Mouse (Mus musculus): ENCODE data around the gene Mcf2l. TPM values are rescaled to one million over a fixed set of nuclear protein-coding genes. Genes with fewer than 3 reads are reported as not detected.

Mcf2l gene
- polyA plus RNA-seq (2012; ENCODE audit: insufficient read depth, insufficient read length, low replicate concordance, missing spikeins): 245 and 415 TPM in 2 replicates

DNA sequence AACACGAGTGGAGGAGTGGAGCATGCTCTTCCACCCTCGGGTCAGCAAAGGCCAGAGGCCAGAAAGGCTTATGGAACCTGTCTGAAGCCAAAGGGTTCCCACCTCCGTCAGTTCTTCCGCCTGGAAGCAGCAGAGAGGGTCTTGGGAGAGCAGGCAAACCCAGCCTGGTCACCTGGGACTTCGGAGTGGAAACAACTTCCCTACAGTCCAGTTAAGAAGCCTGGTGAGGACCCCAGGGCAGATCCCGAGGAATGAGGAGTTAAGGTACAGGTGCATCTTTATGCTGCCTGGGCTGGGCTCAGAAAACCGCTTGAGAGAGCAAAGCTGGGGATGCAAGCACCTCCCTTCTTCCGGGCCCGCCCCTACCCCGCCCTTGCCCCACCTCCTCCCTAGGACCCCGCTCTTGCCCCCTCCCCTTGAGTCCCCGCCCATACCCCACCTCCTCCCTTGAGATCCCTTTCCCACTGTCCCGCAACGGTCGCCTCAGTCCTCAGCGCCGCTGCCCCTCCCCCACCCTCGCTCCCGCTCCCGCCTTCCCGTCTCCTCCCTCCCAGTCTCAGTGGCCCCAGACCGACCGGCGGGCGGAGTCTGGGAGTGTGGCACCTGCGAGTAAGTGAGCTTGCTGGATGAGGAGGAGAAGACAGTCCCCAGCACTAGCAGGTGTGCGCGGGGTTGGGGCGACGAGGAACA is at the start of gene Mcf2l:
Gene Mcf2l (plus strand): TSS at position 450 of the 690 bp plus-strand sequence.
- peak within 1 kb of the TSS; percentile 56 for H3K4me3 ChIP-seq (ENCODE audit: insufficient read depth, low read depth, low read length)
- no peak within 1 kb of the TSS for H3K27ac ChIP-seq (ENCODE audit: insufficient read depth, low read depth, low read length)
- TF ChIP-seq POLR2A (IDR thresholded peaks at IDR 0.05; ENCODE audit: insufficient read depth, low read depth, low read length) (no peak), CTCF (IDR thresholded peaks at IDR 0.05; ENCODE audit: insufficient read depth, low read depth, low read length) (no peak)
- 1% methylated on average over 30 of the region's 30 CpGs for WGBS
- H3K4me1 ChIP-seq (ENCODE audit: control insufficient read depth, insufficient read depth, low read length): peaks cover 9% of the 10 kb centered on the region

DNA sequence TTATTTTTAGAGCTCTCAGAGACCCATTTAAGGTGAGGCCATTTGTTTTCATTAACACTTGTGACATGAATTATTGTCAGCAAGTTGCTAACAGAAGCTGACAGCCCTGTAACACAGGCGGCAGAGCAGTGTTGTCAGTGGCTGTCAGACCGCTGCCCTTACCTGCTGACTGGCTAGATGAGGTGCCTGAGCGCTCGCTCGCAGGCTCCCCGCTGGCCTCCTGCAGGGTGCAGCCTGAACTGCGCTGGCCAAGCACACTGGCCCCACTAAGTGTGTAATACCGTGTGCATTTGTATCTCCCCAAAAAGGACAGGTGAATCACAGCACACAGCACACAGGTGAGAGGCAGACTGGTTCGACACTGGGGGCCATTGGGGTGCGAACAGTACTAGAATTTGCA is 49.0 kb upstream of the Mcf2l start:
- TF ChIP-seq CTCF (IDR thresholded peaks at IDR 0.05; ENCODE audit: insufficient read depth, low read depth, low read length) (no peak), POLR2A (IDR thresholded peaks at IDR 0.05; ENCODE audit: insufficient read depth, low read depth, low read length) (no peak)
- Histone ChIP-seq H3K4me1 (ENCODE audit: control insufficient read depth, insufficient read depth, low read length) (no peaks in the 10 kb centered on the region), H3K27ac (ENCODE audit: insufficient read depth, low read depth, low read length) (no peak overlapping the region), H3K4me3 (ENCODE audit: insufficient read depth, low read depth, low read length) (no peak overlapping the region)
- WGBS: 76% methylated on average over 10 of the region's 10 CpGs

DNA sequence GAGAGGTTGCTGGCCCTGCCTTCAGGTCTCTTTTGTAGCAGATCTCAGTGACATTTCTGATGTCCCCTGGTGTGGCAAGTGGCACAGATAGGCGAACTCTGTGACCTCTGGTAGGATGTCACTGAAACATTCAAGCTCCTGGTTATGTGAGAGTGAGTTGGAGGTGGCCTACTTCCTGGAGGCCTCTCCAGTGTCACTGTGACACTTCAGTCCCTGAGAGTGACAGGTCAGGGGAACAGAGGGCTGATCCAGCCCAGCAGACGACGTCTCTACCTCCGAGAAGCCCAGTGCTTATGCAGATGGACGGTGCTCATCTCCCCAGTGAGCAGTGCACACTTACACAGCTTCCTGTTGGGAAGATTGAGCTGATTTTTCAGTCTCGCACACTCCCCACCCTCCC is 48.4 kb upstream of the Mcf2l start:
- TF ChIP-seq POLR2A (IDR thresholded peaks at IDR 0.05; ENCODE audit: insufficient read depth, low read depth, low read length) (no peak), CTCF (IDR thresholded peaks at IDR 0.05; ENCODE audit: insufficient read depth, low read depth, low read length) (no peak)
- no peak overlapping the region for H3K4me3 ChIP-seq (ENCODE audit: insufficient read depth, low read depth, low read length)
- 87% methylated on average over 6 of the region's 6 CpGs for WGBS
- no peak overlapping the region for H3K27ac ChIP-seq (ENCODE audit: insufficient read depth, low read depth, low read length)
- H3K4me1 ChIP-seq (ENCODE audit: control insufficient read depth, insufficient read depth, low read length): no peaks in the 10 kb centered on the region

DNA sequence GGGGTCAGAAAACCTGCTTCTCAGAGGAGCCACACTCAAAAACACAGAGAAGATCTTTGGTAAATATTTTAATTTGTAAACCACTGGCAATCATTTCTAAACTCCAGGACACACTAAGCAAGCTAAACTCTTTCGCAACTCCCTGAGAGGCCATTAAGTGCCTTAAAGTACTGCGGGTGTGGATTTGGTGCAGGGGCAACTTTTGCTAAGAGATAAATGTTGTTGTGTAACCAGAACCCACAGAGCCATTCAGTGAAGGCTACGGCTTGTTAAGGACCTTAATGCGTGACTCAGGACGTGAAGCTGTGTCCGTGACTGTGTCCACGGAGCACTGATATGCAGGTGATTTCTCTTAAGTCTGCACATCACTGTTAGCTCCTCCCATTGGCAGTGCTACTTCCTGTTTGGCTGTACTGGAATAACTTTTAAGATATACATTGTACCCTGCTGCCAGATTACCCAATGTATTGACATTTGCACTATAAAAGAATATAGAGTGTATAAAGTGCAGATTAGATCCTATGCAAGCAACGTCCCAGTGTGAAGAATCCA is 47.8 kb upstream of the Mcf2l start:
- no peak overlapping the region for H3K27ac ChIP-seq (ENCODE audit: insufficient read depth, low read depth, low read length)
- no peak overlapping the region for H3K4me3 ChIP-seq (ENCODE audit: insufficient read depth, low read depth, low read length)
- no peaks in the 10 kb centered on the region for H3K4me1 ChIP-seq (ENCODE audit: control insufficient read depth, insufficient read depth, low read length)
- TF ChIP-seq POLR2A (IDR thresholded peaks at IDR 0.05; ENCODE audit: insufficient read depth, low read depth, low read length): no peak
- no peak for TF ChIP-seq CTCF (IDR thresholded peaks at IDR 0.05; ENCODE audit: insufficient read depth, low read depth, low read length)
- WGBS: 94% methylated on average over 8 of the region's 8 CpGs

DNA sequence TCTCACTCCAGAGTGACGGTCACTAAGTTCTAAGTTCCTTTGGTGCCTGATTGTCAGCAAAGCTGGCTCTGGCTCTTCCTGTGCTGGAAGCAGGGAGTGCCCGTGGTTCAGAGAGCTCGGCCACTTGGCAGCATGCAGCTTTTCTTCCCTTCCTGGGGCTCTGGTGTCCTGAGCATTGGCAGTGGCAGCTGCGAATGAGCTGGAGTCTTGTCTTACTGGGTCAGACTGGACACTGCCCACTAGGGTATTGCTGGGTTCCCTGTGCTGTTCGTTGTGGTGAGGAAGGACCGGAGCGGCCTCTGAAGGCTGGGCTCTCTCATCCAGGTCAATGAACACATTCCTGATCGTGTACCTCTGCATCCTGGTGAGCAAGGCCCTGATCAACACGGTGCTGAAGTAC is 46.5 kb upstream of the Mcf2l start:
- H3K4me1 ChIP-seq (ENCODE audit: control insufficient read depth, insufficient read depth, low read length): peaks cover 5% of the 10 kb centered on the region
- H3K4me3 ChIP-seq (ENCODE audit: insufficient read depth, low read depth, low read length): no peak overlapping the region
- H3K27ac ChIP-seq (ENCODE audit: insufficient read depth, low read depth, low read length): no peak overlapping the region
- no peak for TF ChIP-seq POLR2A (IDR thresholded peaks at IDR 0.05; ENCODE audit: insufficient read depth, low read depth, low read length)
- TF ChIP-seq CTCF (IDR thresholded peaks at IDR 0.05; ENCODE audit: insufficient read depth, low read depth, low read length): no peak
- 93% methylated on average over 9 of the region's 9 CpGs for WGBS

DNA sequence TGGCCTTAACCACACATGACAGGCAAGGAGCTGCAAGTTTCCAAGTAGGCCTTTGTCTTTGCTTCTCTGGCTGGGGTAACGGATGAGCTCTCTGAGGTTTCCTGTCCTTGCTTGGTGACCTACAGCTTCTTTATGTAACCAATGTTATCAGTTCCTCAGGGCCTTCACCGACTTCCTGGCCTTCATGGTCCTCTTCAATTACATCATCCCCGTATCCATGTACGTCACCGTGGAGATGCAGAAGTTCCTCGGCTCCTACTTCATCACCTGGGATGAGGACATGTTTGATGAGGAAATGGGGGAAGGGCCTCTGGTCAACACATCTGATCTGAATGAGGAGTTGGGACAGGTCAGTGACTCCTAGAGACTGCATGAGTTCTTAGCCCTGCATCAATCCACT is 45.3 kb upstream of the Mcf2l start:
- no peak overlapping the region for H3K4me3 ChIP-seq (ENCODE audit: insufficient read depth, low read depth, low read length)
- H3K4me1 ChIP-seq (ENCODE audit: control insufficient read depth, insufficient read depth, low read length): peaks cover 10% of the 10 kb centered on the region
- H3K27ac ChIP-seq (ENCODE audit: insufficient read depth, low read depth, low read length): no peak overlapping the region
- 90% methylated on average over 6 of the region's 6 CpGs for WGBS
- no peak for TF ChIP-seq POLR2A (IDR thresholded peaks at IDR 0.05; ENCODE audit: insufficient read depth, low read depth, low read length)
- no peak for TF ChIP-seq CTCF (IDR thresholded peaks at IDR 0.05; ENCODE audit: insufficient read depth, low read depth, low read length)

DNA sequence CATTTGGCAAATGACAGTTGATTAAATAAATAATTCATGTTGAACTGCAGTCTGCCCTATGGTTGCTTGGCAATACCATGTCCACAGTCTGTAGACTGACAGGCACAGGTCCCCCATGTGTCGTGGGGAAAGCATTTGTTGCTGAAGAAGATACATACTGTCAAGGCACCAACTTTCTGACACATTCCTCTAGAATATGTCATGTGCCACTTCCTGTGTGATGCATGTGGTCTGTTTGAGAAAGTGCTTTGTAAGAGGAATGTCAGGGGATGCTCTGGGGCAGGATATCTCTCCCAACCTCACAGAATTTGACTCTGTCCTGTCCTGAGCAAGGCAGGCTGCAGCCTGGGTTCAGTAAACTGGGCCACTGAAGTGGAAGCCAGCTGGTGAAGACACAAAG is 44.2 kb upstream of the Mcf2l start:
- H3K27ac ChIP-seq (ENCODE audit: insufficient read depth, low read depth, low read length): no peak overlapping the region
- H3K4me3 ChIP-seq (ENCODE audit: insufficient read depth, low read depth, low read length): no peak overlapping the region
- TF ChIP-seq CTCF (IDR thresholded peaks at IDR 0.05; ENCODE audit: insufficient read depth, low read depth, low read length) (no peak), POLR2A (IDR thresholded peaks at IDR 0.05; ENCODE audit: insufficient read depth, low read depth, low read length) (no peak)
- WGBS: 81% methylated on average over 1 of the region's 1 CpGs
- peaks cover 10% of the 10 kb centered on the region for H3K4me1 ChIP-seq (ENCODE audit: control insufficient read depth, insufficient read depth, low read length)

DNA sequence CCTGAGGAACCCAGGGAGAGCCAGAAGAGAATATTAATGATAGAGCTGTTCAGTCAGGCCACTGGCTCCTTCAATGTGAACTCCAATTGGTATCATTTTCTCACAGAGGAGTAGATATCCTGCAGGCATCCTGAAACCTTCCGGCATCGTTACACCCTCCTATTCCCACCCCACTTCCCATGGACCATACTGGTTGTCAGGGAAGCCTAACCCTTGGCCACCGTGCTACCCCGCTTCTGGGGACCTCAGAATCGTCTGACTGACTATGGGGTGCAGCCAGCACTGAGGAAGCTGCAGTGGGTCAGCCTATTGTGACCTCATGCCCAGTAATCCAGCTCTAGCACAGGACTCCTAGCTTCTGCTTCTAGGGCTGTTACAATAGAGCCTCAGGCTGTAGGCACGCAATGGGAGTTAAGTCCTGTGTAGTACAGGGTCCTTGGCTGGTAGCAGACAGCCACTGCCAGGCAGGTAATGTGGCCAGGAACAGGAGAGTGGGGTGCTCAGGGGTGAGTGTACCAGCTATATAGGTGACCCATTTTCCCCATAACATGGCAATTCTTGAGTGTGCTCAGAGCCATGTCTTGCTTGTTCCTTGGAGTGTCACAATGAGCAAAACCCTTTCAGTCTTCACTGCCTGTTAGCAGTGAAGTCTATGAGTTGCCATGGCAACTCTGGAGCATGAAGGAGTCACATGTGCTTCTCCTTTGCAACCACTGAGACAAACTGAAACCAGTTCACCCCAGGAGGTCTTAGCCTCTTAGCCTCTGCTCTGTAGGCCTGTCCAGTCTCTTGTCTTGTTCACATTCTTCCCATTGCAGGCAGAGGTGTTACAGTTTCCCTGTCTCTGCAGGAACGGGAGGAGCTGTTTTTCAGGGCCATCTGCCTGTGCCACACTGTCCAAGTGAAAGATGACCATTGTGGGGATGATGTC is 41.7 kb upstream of the Mcf2l start:
- Histone ChIP-seq H3K27ac (ENCODE audit: insufficient read depth, low read depth, low read length) (no peak overlapping the region), H3K4me1 (ENCODE audit: control insufficient read depth, insufficient read depth, low read length) (peaks cover 10% of the 10 kb centered on the region), H3K4me3 (ENCODE audit: insufficient read depth, low read depth, low read length) (no peak overlapping the region)
- no peak for TF ChIP-seq POLR2A (IDR thresholded peaks at IDR 0.05; ENCODE audit: insufficient read depth, low read depth, low read length)
- TF ChIP-seq CTCF (IDR thresholded peaks at IDR 0.05; ENCODE audit: insufficient read depth, low read depth, low read length): no peak
- 70% methylated on average over 7 of the region's 7 CpGs for WGBS

DNA sequence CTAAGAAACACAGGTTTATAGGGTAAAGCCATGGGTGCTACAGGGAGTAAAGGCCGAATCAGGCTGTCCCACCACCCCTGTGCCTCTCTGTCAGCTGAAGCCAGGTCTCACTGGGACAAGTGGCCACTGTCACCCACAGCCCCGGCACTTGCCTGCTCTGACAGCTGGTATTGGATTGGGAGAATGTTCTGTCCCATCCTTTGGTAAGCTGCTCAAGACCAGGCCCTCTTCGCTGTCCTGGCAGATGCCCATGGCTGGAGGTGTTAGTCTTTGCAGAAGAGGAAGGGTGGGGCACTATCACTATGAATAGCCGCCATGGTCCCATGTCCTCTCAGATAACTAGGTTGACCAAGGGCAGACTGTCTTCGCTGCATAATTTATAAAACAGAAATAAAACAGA is 40.0 kb upstream of the Mcf2l start:
- H3K27ac ChIP-seq (ENCODE audit: insufficient read depth, low read depth, low read length): no peak overlapping the region
- peaks cover 10% of the 10 kb centered on the region for H3K4me1 ChIP-seq (ENCODE audit: control insufficient read depth, insufficient read depth, low read length)
- no peak for TF ChIP-seq CTCF (IDR thresholded peaks at IDR 0.05; ENCODE audit: insufficient read depth, low read depth, low read length)
- TF ChIP-seq POLR2A (IDR thresholded peaks at IDR 0.05; ENCODE audit: insufficient read depth, low read depth, low read length): no peak
- WGBS: 97% methylated on average over 5 of the region's 5 CpGs
- H3K4me3 ChIP-seq (ENCODE audit: insufficient read depth, low read depth, low read length): no peak overlapping the region
